Mouse (Mus musculus) intestine, embryonic 14.5 days (tissue): ENCODE results near the gene Adm. TPM values are rescaled to one million over a fixed set of nuclear protein-coding genes. Genes with fewer than 3 reads are reported as not detected.

ENCODE experiments used
- ATAC-seq: fragments of 200-750 bp; cut with Nextera tagmentation; replicated peaks from 2 replicates; pipeline ENCODE4 v1.8.0; 2017; ENCODE audit warnings: low read depth, moderate number of reproducible peaks, moderate TSS enrichment, moderate library complexity; ENCODE audit not compliant: low FRiP score, low TSS enrichment
- DNase-seq: peaks from one replicate; pipeline ENCODE4 v3.0.0-alpha.2; 2018; ENCODE audit warnings: low spot score
- H3K27ac ChIP-seq: fragments of 300-500 bp; sonication (generic); 2 replicates; pipeline ENCODE4 v1.5.1; 2014; ENCODE audit warnings: low read depth, mild to moderate bottlenecking, control low read depth
- H3K27me3 ChIP-seq: fragments of 300-500 bp; sonication (generic); replicated peaks from 2 replicates; pipeline ENCODE4 v1.6.1; 2014; ENCODE audit warnings: low read length, control low read depth; ENCODE audit not compliant: control insufficient read depth, insufficient read depth
- H3K36me3 ChIP-seq: fragments of 300-500 bp; sonication (generic); 2 replicates; pipeline ENCODE4 v1.6.1; 2014; ENCODE audit warnings: low read length, control low read depth; ENCODE audit not compliant: control insufficient read depth, insufficient read depth
- H3K4me1 ChIP-seq: fragments of 300-500 bp; sonication (generic); replicated peaks from 2 replicates; pipeline ENCODE4 v1.6.1; 2014; ENCODE audit warnings: low read length, control low read depth, mixed read lengths; ENCODE audit not compliant: control insufficient read depth, insufficient read depth
- H3K4me2 ChIP-seq: fragments of 300-500 bp; sonication (generic); 2 replicates; pipeline ENCODE4 v1.6.1; 2014; ENCODE audit warnings: low read length
- H3K4me3 ChIP-seq: fragments of 300-500 bp; sonication (generic); 2 replicates; pipeline ENCODE4 v1.5.1; 2014; ENCODE audit warnings: low read depth, low read length, control low read depth, mixed read lengths
- H3K9ac ChIP-seq: fragments of 300-500 bp; sonication (generic); 2 replicates; pipeline ENCODE4 v1.6.1; 2014; ENCODE audit warnings: mild to moderate bottlenecking, low read length
- H3K9me3 ChIP-seq: fragments of 300-500 bp; sonication (generic); 2 replicates; pipeline ENCODE4 v1.6.1; 2016; ENCODE audit warnings: low read length, control low read depth; ENCODE audit not compliant: control insufficient read depth
- whole genome bisulfite sequencing: fragments of 180-500 bp; shearing (Covaris S2); extraction: QIAGEN DNeasy Blood & Tissue Kit; methylation state at CpG from one replicate; pipeline ENCODE4 v1.1.7; 2014; 5-methylcytosine and 5-hydroxymethylcytosine counted together
- polyA plus RNA-seq: library from polyadenylated mRNA; unstranded; fragments of >200 nt; fragmentation: Nextera tagmentation; extraction: Ambion mirVana; gene quantifications from 2 replicates; pipeline ENCODE4 v1.2.1, GENCODE M21; 2014

Gene Adm
- polyA plus RNA-seq, 1 experiment from 2014 or later, result 1.5 TPM

DNA sequence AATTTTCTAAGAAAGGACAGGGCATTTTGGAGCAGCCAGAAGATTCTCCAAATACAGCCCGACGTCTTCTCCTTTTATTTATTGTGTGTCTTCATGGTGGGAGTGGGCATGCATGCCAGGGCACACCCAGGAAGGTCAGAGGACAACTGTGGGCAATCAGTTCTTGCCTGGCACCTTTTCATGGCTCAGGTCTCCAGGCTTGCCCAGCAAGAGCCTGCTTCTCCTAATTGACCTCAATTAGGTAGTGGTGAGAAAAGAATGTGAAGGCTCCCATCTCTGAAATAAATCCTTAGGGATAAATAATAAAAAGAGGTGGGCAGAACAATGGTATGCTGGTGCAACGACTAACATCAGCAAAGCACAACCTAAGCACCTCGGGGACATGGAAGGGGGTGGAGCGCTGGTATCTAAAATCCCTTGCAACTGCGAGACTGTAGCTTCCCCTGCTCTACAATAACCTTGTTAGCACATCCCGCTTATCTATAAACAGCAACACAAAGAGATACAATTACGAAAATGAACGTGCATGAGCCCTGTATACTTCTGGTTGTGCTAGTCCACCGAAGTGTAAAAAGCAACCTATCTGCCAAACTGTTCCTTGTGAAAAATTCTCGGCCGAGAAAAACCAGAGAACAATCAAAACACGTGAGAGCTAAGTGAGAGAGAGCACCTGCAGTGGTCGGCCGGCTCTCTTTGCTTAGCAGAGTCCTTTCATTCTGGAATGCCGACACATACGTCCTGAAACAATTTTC lies 13.9 kb upstream of the Adm start:
- Histone ChIP-seq H3K4me2 (peak overlapping the region; percentile 77), H3K9ac (peak overlapping the region; percentile 96), H3K4me3 (peak overlapping the region; percentile 86), H3K9me3 (no peaks in the 10 kb centered on the region), H3K27me3 (no peaks in the 10 kb centered on the region), H3K27ac (peak overlapping the region; percentile 99), H3K4me1 (peaks cover 33% of the 10 kb centered on the region), H3K36me3 (no peaks in the 10 kb centered on the region)
- no peak for ATAC-seq
- 5% methylated on average over 17 of the region's 17 CpGs for WGBS
- DNase-seq, result no peak

- Histone ChIP-seq H3K4me2 (peak within 1 kb of the TSS; percentile 77), H3K9ac (peak within 1 kb of the TSS; percentile 96), H3K9me3 (no peaks in the 10 kb centered on the region), H3K27ac (peak within 1 kb of the TSS; percentile 99), H3K27me3 (no peaks in the 10 kb centered on the region), H3K36me3 (no peaks in the 10 kb centered on the region), H3K4me1 (peaks cover 38% of the 10 kb centered on the region), H3K4me3 (peak within 1 kb of the TSS; percentile 86)
- under 1% methylated on average over 112 of the region's 127 CpGs for WGBS
- peak; percentile 93 for DNase-seq
- ATAC-seq, result peak; percentile 93
These were observed 13.1 kb upstream of the Adm start, which contains the start of gene Sbf2 for GRCm38 (mm10) chr7:110614133-110615063. Gene Sbf2, minus strand, starts transcription at chr7:110614922.

- Histone ChIP-seq H3K36me3 (no peaks in the 10 kb centered on the region), H3K27ac (peak overlapping the region; percentile 99), H3K4me2 (peak overlapping the region; percentile 77), H3K4me3 (peak overlapping the region; percentile 86), H3K9me3 (no peaks in the 10 kb centered on the region), H3K9ac (peak overlapping the region; percentile 96), H3K27me3 (no peaks in the 10 kb centered on the region), H3K4me1 (peaks cover 38% of the 10 kb centered on the region)
- under 1% methylated on average over 20 of the region's 20 CpGs for WGBS
- DNase-seq (peak; percentile 85), ATAC-seq (peak; percentile 25; the same call in 1 of the 2 replicates)
These were observed 12.3 kb upstream of the Adm start for GRCm38 (mm10) chr7:110615151-110615631.

DNA sequence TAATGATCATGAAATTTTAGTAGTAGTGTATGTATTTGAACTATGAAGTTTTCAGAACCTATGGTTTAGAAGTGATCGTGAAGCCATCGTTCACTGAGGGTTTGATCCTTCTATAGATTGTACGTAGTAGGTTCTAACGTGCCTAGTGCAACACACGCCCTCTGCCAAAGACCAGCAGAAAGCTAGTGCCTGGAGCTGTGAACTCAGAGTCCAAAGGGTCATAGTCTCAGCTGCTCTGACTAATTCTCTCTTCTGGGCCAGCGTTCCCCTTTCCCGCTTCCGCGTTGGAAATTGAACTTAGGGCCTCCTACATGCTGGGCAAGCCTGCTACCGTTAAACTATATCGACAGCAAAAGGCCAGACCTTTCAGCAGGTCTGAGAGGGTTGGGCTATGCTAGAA lies 11.7 kb upstream of the Adm start:
- Histone ChIP-seq H3K27ac (peak overlapping the region; percentile 99; the same call in 1 of the 2 replicates), H3K9me3 (no peaks in the 10 kb centered on the region), H3K4me2 (peak overlapping the region; percentile 77), H3K36me3 (no peaks in the 10 kb centered on the region), H3K27me3 (no peaks in the 10 kb centered on the region), H3K4me1 (peaks cover 38% of the 10 kb centered on the region), H3K4me3 (peak overlapping the region; percentile 86), H3K9ac (no peak overlapping the region)
- peak; percentile 59 for DNase-seq
- ATAC-seq, result peak; percentile 29; the same call in 1 of the 2 replicates
- WGBS, result 18% methylated on average over 11 of the region's 11 CpGs

GRCm38 (mm10) chr7:110619086-110619611 lies 8.3 kb upstream of the Adm start:
- Histone ChIP-seq H3K4me1 (peaks cover 15% of the 10 kb centered on the region), H3K4me2 (no peak overlapping the region), H3K27ac (no peak overlapping the region), H3K36me3 (no peaks in the 10 kb centered on the region), H3K9ac (no peak overlapping the region), H3K4me3 (no peak overlapping the region), H3K27me3 (no peaks in the 10 kb centered on the region), H3K9me3 (no peaks in the 10 kb centered on the region)
- ATAC-seq, result no peak
- WGBS, result 26% methylated on average over 9 of the region's 9 CpGs
- DNase-seq, result no peak

- ATAC-seq (no peak), DNase-seq (no peak)
- Histone ChIP-seq H3K36me3 (no peaks in the 10 kb centered on the region), H3K27me3 (peaks cover 39% of the 10 kb centered on the region), H3K4me3 (no peak overlapping the region), H3K9me3 (no peaks in the 10 kb centered on the region), H3K27ac (no peak overlapping the region), H3K4me1 (peaks cover 19% of the 10 kb centered on the region), H3K9ac (no peak overlapping the region), H3K4me2 (no peak overlapping the region)
- WGBS, result 60% methylated on average over 2 of the region's 2 CpGs
These were observed 3.4 kb upstream of the Adm start for GRCm38 (mm10) chr7:110624067-110624466.

DNA sequence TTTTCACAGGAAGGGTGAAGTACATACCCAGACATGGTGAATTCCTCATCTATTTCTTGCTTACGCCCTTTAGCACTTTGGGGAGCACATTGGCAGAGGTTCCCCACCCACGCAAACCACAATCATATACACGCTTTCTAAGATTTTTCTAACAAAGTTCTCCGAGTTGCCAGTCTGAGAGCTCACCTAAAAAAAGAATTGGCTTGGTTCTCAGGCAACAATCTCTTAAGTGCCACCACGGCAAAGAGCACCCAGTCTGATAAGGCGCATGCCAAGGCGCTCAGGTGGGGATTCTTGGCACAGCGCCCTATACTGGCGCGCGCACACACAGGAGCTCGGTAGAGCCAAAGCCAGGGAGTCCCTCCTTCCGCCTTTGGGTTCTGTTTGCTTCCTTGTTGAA lies 2.5 kb upstream of the Adm start:
- WGBS, result 89% methylated on average over 13 of the region's 13 CpGs
- Histone ChIP-seq H3K4me3 (no peak overlapping the region), H3K4me2 (no peak overlapping the region), H3K36me3 (no peaks in the 10 kb centered on the region), H3K9ac (no peak overlapping the region), H3K27ac (no peak overlapping the region), H3K9me3 (no peaks in the 10 kb centered on the region), H3K4me1 (peaks cover 22% of the 10 kb centered on the region), H3K27me3 (peaks cover 47% of the 10 kb centered on the region)
- DNase-seq (no peak), ATAC-seq (no peak)

DNA sequence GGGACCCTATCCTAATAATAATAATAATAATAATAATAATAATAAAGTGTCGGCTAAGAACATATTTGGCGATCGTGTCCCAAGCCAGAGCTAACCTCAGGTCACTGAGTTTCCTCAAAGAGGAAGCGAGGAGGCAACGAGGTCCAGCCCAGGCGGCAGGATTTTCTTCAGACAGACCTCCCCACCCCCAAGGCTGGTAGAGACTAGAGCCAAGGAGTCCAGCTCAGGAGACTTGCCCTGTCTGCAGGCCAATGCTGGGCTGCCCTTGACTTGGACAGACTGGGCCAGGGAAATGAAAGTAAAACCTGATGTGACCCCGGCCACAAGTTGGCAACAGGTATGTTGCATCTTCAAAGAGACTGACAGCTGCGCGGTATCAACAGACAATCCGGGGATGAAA lies 2.0 kb upstream of the Adm start:
- no peak for DNase-seq
- Histone ChIP-seq H3K4me2 (peak overlapping the region; percentile 74; the same call in 1 of the 2 replicates), H3K27me3 (peaks cover 47% of the 10 kb centered on the region), H3K4me1 (peaks cover 22% of the 10 kb centered on the region), H3K9ac (no peak overlapping the region), H3K4me3 (peak overlapping the region; percentile 35; the same call in 1 of the 2 replicates), H3K27ac (no peak overlapping the region), H3K9me3 (no peaks in the 10 kb centered on the region), H3K36me3 (no peaks in the 10 kb centered on the region)
- no peak for ATAC-seq
- WGBS, result 55% methylated on average over 10 of the region's 10 CpGs
